Mouse (Mus musculus) embryonic facial prominence, embryonic 12.5 days (tissue): ENCODE measurements around the gene Fyb2. TPM values are rescaled to one million over a fixed set of nuclear protein-coding genes. Genes with fewer than 3 reads are reported as not detected.

Experiments
- ATAC-seq: fragments of 200-750 bp; cut with Nextera tagmentation; 2 replicates; pipeline ENCODE4 v1.8.0; 2017; ENCODE audit not compliant: insufficient number of reproducible peaks, insufficient read depth, low FRiP score, low TSS enrichment
- H3K27ac ChIP-seq: fragments of 300-500 bp; sonication (generic); 2 replicates; pipeline ENCODE4 v1.5.1; 2016; ENCODE audit warnings: mild to moderate bottlenecking
- H3K27me3 ChIP-seq: fragments of 300-500 bp; sonication (generic); 2 replicates; pipeline ENCODE4 v1.6.1; 2016; ENCODE audit warnings: mild to moderate bottlenecking, moderate library complexity
- H3K36me3 ChIP-seq: fragments of 300-500 bp; sonication (generic); 2 replicates; pipeline ENCODE4 v1.6.1; 2016; ENCODE audit warnings: mild to moderate bottlenecking
- H3K4me1 ChIP-seq: fragments of 300-500 bp; sonication (generic); 2 replicates; pipeline ENCODE4 v1.6.1; 2016
- H3K4me2 ChIP-seq: fragments of 300-500 bp; sonication (generic); replicated peaks from 2 replicates; pipeline ENCODE4 v1.6.1; 2016; ENCODE audit warnings: mild to moderate bottlenecking, moderate library complexity
- H3K4me3 ChIP-seq: fragments of 300-500 bp; sonication (generic); 2 replicates; pipeline ENCODE4 v1.5.1; 2016; ENCODE audit warnings: mild to moderate bottlenecking
- H3K9ac ChIP-seq: fragments of 300-500 bp; sonication (generic); 2 replicates; pipeline ENCODE4 v1.6.1; 2016; ENCODE audit warnings: mild to moderate bottlenecking, moderate library complexity
- H3K9me3 ChIP-seq: fragments of 300-500 bp; sonication (generic); 2 replicates; pipeline ENCODE4 v1.6.1; 2016; ENCODE audit warnings: mild to moderate bottlenecking, moderate library complexity
- WGBS: fragments of 180-500 bp; shearing (Covaris S2); methylation state at CpG from one replicate; pipeline ENCODE4 v1.1.7; 2016; 5-methylcytosine and 5-hydroxymethylcytosine counted together
- polyA plus RNA-seq: library from polyadenylated mRNA; unstranded; fragments of >200 nt; fragmentation: Nextera tagmentation; extraction: Ambion mirVana; gene quantifications from 2 replicates; pipeline ENCODE4 v1.2.1, GENCODE M21; 2016

Fyb2 gene
- polyA plus RNA-seq, 1 experiment from 2014 or later = 0.24 TPM

- WGBS = 59% methylated on average over 1 of the region's 1 CpGs
- Histone ChIP-seq H3K27ac (no peak overlapping the region), H3K27me3 (no peaks in the 10 kb centered on the region), H3K4me2 (no peak overlapping the region), H3K36me3 (no peaks in the 10 kb centered on the region), H3K9me3 (no peaks in the 10 kb centered on the region), H3K4me3 (no peak overlapping the region), H3K9ac (no peak overlapping the region), H3K4me1 (no peaks in the 10 kb centered on the region; the same call in 1 of the 2 replicates)
- ATAC-seq = no peak
Observed at GRCm38 (mm10) chr4:104944482-104944881, 31.2 kb downstream of the Fyb2 start.

- H3K4me2 ChIP-seq = no peak overlapping the region
- no peaks in the 10 kb centered on the region for H3K27me3 ChIP-seq
- no peak overlapping the region for H3K9ac ChIP-seq
- H3K4me3 ChIP-seq = no peak overlapping the region
- H3K4me1 ChIP-seq = no peaks in the 10 kb centered on the region; the same call in 1 of the 2 replicates
- H3K9me3 ChIP-seq = no peaks in the 10 kb centered on the region
- ATAC-seq = no peak
- no peaks in the 10 kb centered on the region for H3K36me3 ChIP-seq
- 88% methylated on average over 4 of the region's 4 CpGs for WGBS
- no peak overlapping the region for H3K27ac ChIP-seq
Observed at GRCm38 (mm10) chr4:104948886-104949285, 35.6 kb downstream of the Fyb2 start.

GRCm38 (mm10) chr4:104949304-104949703 lies 36.0 kb downstream of the Fyb2 start:
- H3K9ac ChIP-seq = no peak overlapping the region
- no peak overlapping the region for H3K27ac ChIP-seq
- no peaks in the 10 kb centered on the region for H3K9me3 ChIP-seq
- 67% methylated on average over 3 of the region's 3 CpGs for WGBS
- H3K27me3 ChIP-seq = no peaks in the 10 kb centered on the region
- H3K4me1 ChIP-seq = no peaks in the 10 kb centered on the region; the same call in 1 of the 2 replicates
- no peak overlapping the region for H3K4me3 ChIP-seq
- no peaks in the 10 kb centered on the region for H3K36me3 ChIP-seq
- H3K4me2 ChIP-seq = no peak overlapping the region
- no peak for ATAC-seq

GRCm38 (mm10) chr4:104951280-104951878 lies 38.1 kb downstream of the Fyb2 start:
- Histone ChIP-seq H3K9me3 (no peaks in the 10 kb centered on the region), H3K36me3 (no peaks in the 10 kb centered on the region), H3K27me3 (no peaks in the 10 kb centered on the region), H3K4me2 (no peak overlapping the region), H3K9ac (no peak overlapping the region), H3K4me1 (no peaks in the 10 kb centered on the region; the same call in 1 of the 2 replicates), H3K4me3 (no peak overlapping the region), H3K27ac (no peak overlapping the region)
- ATAC-seq = no peak
- WGBS = 85% methylated on average over 4 of the region's 4 CpGs

- H3K27me3 ChIP-seq = no peaks in the 10 kb centered on the region
- no peak overlapping the region for H3K4me2 ChIP-seq
- H3K27ac ChIP-seq = no peak overlapping the region
- 62% methylated on average over 7 of the region's 7 CpGs for WGBS
- H3K9ac ChIP-seq = no peak overlapping the region
- no peak overlapping the region for H3K4me3 ChIP-seq
- no peaks in the 10 kb centered on the region for H3K4me1 ChIP-seq
- no peaks in the 10 kb centered on the region for H3K9me3 ChIP-seq
- no peaks in the 10 kb centered on the region for H3K36me3 ChIP-seq
- ATAC-seq = no peak
Observed at GRCm38 (mm10) chr4:104956691-104957090, 43.4 kb downstream of the Fyb2 start.

- no peak overlapping the region for H3K4me3 ChIP-seq
- WGBS = 76% methylated on average over 5 of the region's 5 CpGs
- H3K36me3 ChIP-seq = no peaks in the 10 kb centered on the region
- no peak overlapping the region for H3K27ac ChIP-seq
- H3K27me3 ChIP-seq = no peaks in the 10 kb centered on the region
- no peak overlapping the region for H3K9ac ChIP-seq
- no peak for ATAC-seq
- H3K4me1 ChIP-seq = no peaks in the 10 kb centered on the region
- H3K9me3 ChIP-seq = no peaks in the 10 kb centered on the region
- H3K4me2 ChIP-seq = no peak overlapping the region
Observed at GRCm38 (mm10) chr4:104961431-104961830, 48.2 kb downstream of the Fyb2 start.

- Histone ChIP-seq H3K27ac (no peak overlapping the region), H3K4me3 (no peak overlapping the region), H3K4me2 (no peak overlapping the region), H3K36me3 (no peaks in the 10 kb centered on the region), H3K4me1 (no peaks in the 10 kb centered on the region), H3K27me3 (no peaks in the 10 kb centered on the region), H3K9me3 (no peaks in the 10 kb centered on the region), H3K9ac (no peak overlapping the region)
- 80% methylated on average over 2 of the region's 2 CpGs for WGBS
- no peak for ATAC-seq
Observed at GRCm38 (mm10) chr4:104972606-104973005, 59.4 kb downstream of the Fyb2 start.

- Histone ChIP-seq H3K4me2 (no peak overlapping the region), H3K27ac (no peak overlapping the region), H3K9ac (no peak overlapping the region), H3K27me3 (no peaks in the 10 kb centered on the region), H3K9me3 (no peaks in the 10 kb centered on the region), H3K4me1 (no peaks in the 10 kb centered on the region), H3K4me3 (no peak overlapping the region), H3K36me3 (no peaks in the 10 kb centered on the region)
- WGBS = 82% methylated on average over 6 of the region's 6 CpGs
- ATAC-seq = no peak
Observed at GRCm38 (mm10) chr4:104975162-104975830, 62.0 kb downstream of the Fyb2 start.

GRCm38 (mm10) chr4:104985960-104986632 lies 72.8 kb downstream of the Fyb2 start:
- WGBS = 77% methylated on average over 5 of the region's 5 CpGs
- Histone ChIP-seq H3K4me3 (no peak overlapping the region), H3K36me3 (no peaks in the 10 kb centered on the region), H3K4me1 (no peaks in the 10 kb centered on the region), H3K4me2 (no peak overlapping the region), H3K27ac (no peak overlapping the region), H3K27me3 (no peaks in the 10 kb centered on the region), H3K9ac (no peak overlapping the region), H3K9me3 (no peaks in the 10 kb centered on the region)
- no peak for ATAC-seq

GRCm38 (mm10) chr4:104987631-104988030 lies 74.4 kb downstream of the Fyb2 start:
- H3K27ac ChIP-seq = no peak overlapping the region
- no peaks in the 10 kb centered on the region for H3K27me3 ChIP-seq
- no peak for ATAC-seq
- no peaks in the 10 kb centered on the region for H3K4me1 ChIP-seq
- no peak overlapping the region for H3K9ac ChIP-seq
- no peaks in the 10 kb centered on the region for H3K36me3 ChIP-seq
- H3K4me3 ChIP-seq = no peak overlapping the region
- 82% methylated on average over 7 of the region's 7 CpGs for WGBS
- H3K4me2 ChIP-seq = no peak overlapping the region
- H3K9me3 ChIP-seq = no peaks in the 10 kb centered on the region

- Histone ChIP-seq H3K36me3 (no peaks in the 10 kb centered on the region), H3K9me3 (no peaks in the 10 kb centered on the region), H3K4me1 (no peaks in the 10 kb centered on the region), H3K9ac (no peak overlapping the region), H3K27me3 (no peaks in the 10 kb centered on the region), H3K27ac (no peak overlapping the region), H3K4me2 (no peak overlapping the region), H3K4me3 (no peak overlapping the region)
- 81% methylated on average over 5 of the region's 5 CpGs for WGBS
- no peak for ATAC-seq
Observed at GRCm38 (mm10) chr4:104988102-104988501, 74.8 kb downstream of the Fyb2 start.

- no peak overlapping the region for H3K9ac ChIP-seq
- H3K9me3 ChIP-seq = no peaks in the 10 kb centered on the region
- no peak overlapping the region for H3K27ac ChIP-seq
- no peak for ATAC-seq
- no peaks in the 10 kb centered on the region for H3K4me1 ChIP-seq
- H3K4me3 ChIP-seq = no peak overlapping the region
- H3K27me3 ChIP-seq = no peaks in the 10 kb centered on the region
- H3K36me3 ChIP-seq = no peaks in the 10 kb centered on the region
- H3K4me2 ChIP-seq = no peak overlapping the region
- WGBS = 86% methylated on average over 7 of the region's 7 CpGs
Observed at GRCm38 (mm10) chr4:104988709-104989108, 75.5 kb downstream of the Fyb2 start.
